Mouse (Mus musculus) MEL (cell line): ENCODE results near the gene Macrod2.

Experiments used
- BHLHE40 ChIP-seq: IDR thresholded peaks from 2 replicates; pipeline ENCODE4 v1.6.1; 2012; ENCODE audit warnings: low read depth, mild to moderate bottlenecking, inconsistent platforms, low read length, improper control_type of control experiment, borderline replicate concordance
- CTCF ChIP-seq, 3 experiments: IDR thresholded peaks in 2 of 3; conservative IDR thresholded peaks in 1 of 3; 2 replicates each; pipeline ENCODE4 v1.5.1; 2011 to 2012; ENCODE audit warnings: low read length in 3 of 3, low read depth in 2 of 3, mild to moderate bottlenecking in 2 of 3, improper control_type of control experiment in 1 of 3, inconsistent platforms in 1 of 3, mixed read lengths in 1 of 3, moderate library complexity in 1 of 3; ENCODE audit not compliant: control insufficient read depth in 1 of 3, insufficient read depth in 1 of 3, poor library complexity in 1 of 3, severe bottlenecking in 1 of 3
- EP300 ChIP-seq, 2 experiments: IDR thresholded peaks; 2 replicates each; pipeline ENCODE4 v1.6.1; 2011; ENCODE audit warnings: improper control_type of control experiment in 2 of 2, low read length in 2 of 2, low read depth in 1 of 2, mild to moderate bottlenecking in 1 of 2
- HCFC1 ChIP-seq: IDR thresholded peaks from 2 replicates; pipeline ENCODE4 v1.6.1; 2012; ENCODE audit warnings: low read depth, mild to moderate bottlenecking, inconsistent platforms, low read length, improper control_type of control experiment, moderate library complexity
- MAFK ChIP-seq: IDR thresholded peaks from 2 replicates; pipeline ENCODE4 v1.6.1; 2011; ENCODE audit warnings: low read depth, mild to moderate bottlenecking, low read length, improper control_type of control experiment, borderline replicate concordance
- MAX ChIP-seq: IDR thresholded peaks from 2 replicates; pipeline ENCODE4 v1.6.1; 2011; ENCODE audit warnings: low read length, improper control_type of control experiment
- MAZ ChIP-seq: IDR thresholded peaks from 2 replicates; pipeline ENCODE4 v1.6.1; 2012; ENCODE audit warnings: low read depth, mild to moderate bottlenecking, inconsistent platforms, low read length, improper control_type of control experiment
- POLR2A ChIP-seq, 2 experiments: IDR thresholded peaks; 2 replicates each; pipeline ENCODE4 v1.6.1; 2011 to 2012; ENCODE audit warnings: low read length in 2 of 2, mild to moderate bottlenecking in 2 of 2, control low read depth in 1 of 2, improper control_type of control experiment in 1 of 2, low read depth in 1 of 2, moderate library complexity in 1 of 2; ENCODE audit not compliant: control insufficient read depth in 1 of 2, insufficient read depth in 1 of 2, poor library complexity in 1 of 2
- USF2 ChIP-seq, 2 experiments: IDR thresholded peaks; 2 replicates each; pipeline ENCODE4 v1.6.1; 2011 to 2012; ENCODE audit warnings: improper control_type of control experiment in 2 of 2, low read length in 2 of 2, borderline replicate concordance in 1 of 2, inconsistent platforms in 1 of 2, low read depth in 1 of 2, mild to moderate bottlenecking in 1 of 2; ENCODE audit not compliant: insufficient read depth in 1 of 2

GRCm38 (mm10) chr2:141056685-141057454 is 661.8 kb downstream of the Macrod2 start:
- TF ChIP-seq BHLHE40 (no peak), POLR2A (IDR thresholded peaks at IDR 0.05; ENCODE audit: control insufficient read depth in 1 of 2, insufficient read depth in 1 of 2, low read depth in 1 of 2, low read length in 2 of 2, poor library complexity in 1 of 2) (no peak), HCFC1 (no peak), CTCF (IDR thresholded peaks at IDR 0.05 in 2 of 3, conservative IDR thresholded peaks at IDR 0.05 in 1 of 3; ENCODE audit: control insufficient read depth in 1 of 3, insufficient read depth in 1 of 3, low read depth in 2 of 3, low read length in 3 of 3, poor library complexity in 1 of 3, severe bottlenecking in 1 of 3) (no peak), MAZ (no peak), MAX (no peak), USF2 (IDR thresholded peaks at IDR 0.05; ENCODE audit: borderline replicate concordance in 1 of 2, insufficient read depth in 1 of 2, low read depth in 1 of 2, low read length in 2 of 2) (no peak), EP300 (IDR thresholded peaks at IDR 0.05; ENCODE audit: low read depth in 1 of 2, low read length in 2 of 2) (no peak), MAFK (no peak)
